Mouse (Mus musculus) neural tube, embryonic 13.5 days (tissue): ENCODE data around the gene Kcnk4. TPM values are rescaled to one million over a fixed set of nuclear protein-coding genes. Genes with fewer than 3 reads are reported as not detected.
A peak's percentile ranks its signal among the peaks of the same experiment; 100 is the strongest.

ENCODE experiments used
- ATAC-seq: fragments of 200-750 bp; cut with Nextera tagmentation; 2 replicates; pipeline ENCODE4 v1.8.0; 2017; ENCODE audit warnings: low read depth, mild to moderate bottlenecking, moderate TSS enrichment, moderate library complexity
- H3K27ac ChIP-seq: fragments of 300-500 bp; sonication (generic); replicated peaks from 2 replicates; pipeline ENCODE4 v1.5.1; 2015; ENCODE audit warnings: moderate library complexity, mild to moderate bottlenecking, inconsistent platforms
- H3K27me3 ChIP-seq: fragments of 300-500 bp; sonication (generic); 2 replicates; pipeline ENCODE4 v1.6.1; 2015; ENCODE audit warnings: mild to moderate bottlenecking, inconsistent platforms
- H3K36me3 ChIP-seq: fragments of 300-500 bp; sonication (generic); 2 replicates; pipeline ENCODE4 v1.6.1; 2015; ENCODE audit warnings: mild to moderate bottlenecking, inconsistent platforms
- H3K4me1 ChIP-seq: fragments of 300-500 bp; sonication (generic); replicated peaks from 2 replicates; pipeline ENCODE4 v1.6.1; 2015; ENCODE audit warnings: inconsistent platforms
- H3K4me2 ChIP-seq: fragments of 300-500 bp; sonication (generic); 2 replicates; pipeline ENCODE4 v1.6.1; 2015; ENCODE audit warnings: inconsistent platforms, mild to moderate bottlenecking, moderate library complexity
- H3K4me3 ChIP-seq: fragments of 300-500 bp; sonication (generic); 2 replicates; pipeline ENCODE4 v1.5.1; 2015; ENCODE audit warnings: mild to moderate bottlenecking, inconsistent platforms
- H3K9ac ChIP-seq: fragments of 300-500 bp; sonication (generic); 2 replicates; pipeline ENCODE4 v1.6.1; 2015; ENCODE audit warnings: moderate library complexity, mild to moderate bottlenecking, inconsistent platforms
- H3K9me3 ChIP-seq: fragments of 300-500 bp; sonication (generic); 2 replicates; pipeline ENCODE4 v1.6.1; 2016; ENCODE audit warnings: inconsistent platforms
- WGBS: fragments of 180-500 bp; shearing (Covaris S2); methylation state at CpG from one replicate; pipeline ENCODE4 v1.1.7; 2015; 5-methylcytosine and 5-hydroxymethylcytosine counted together
- polyA plus RNA-seq: library from polyadenylated mRNA; unstranded; fragments of >200 nt; fragmentation: Nextera tagmentation; extraction: Ambion mirVana; gene quantifications from 2 replicates; pipeline ENCODE4 v1.2.1, GENCODE M21; 2015

The Kcnk4 gene
- polyA plus RNA-seq, 1 experiment from 2014 or later: 5.2 TPM

DNA sequence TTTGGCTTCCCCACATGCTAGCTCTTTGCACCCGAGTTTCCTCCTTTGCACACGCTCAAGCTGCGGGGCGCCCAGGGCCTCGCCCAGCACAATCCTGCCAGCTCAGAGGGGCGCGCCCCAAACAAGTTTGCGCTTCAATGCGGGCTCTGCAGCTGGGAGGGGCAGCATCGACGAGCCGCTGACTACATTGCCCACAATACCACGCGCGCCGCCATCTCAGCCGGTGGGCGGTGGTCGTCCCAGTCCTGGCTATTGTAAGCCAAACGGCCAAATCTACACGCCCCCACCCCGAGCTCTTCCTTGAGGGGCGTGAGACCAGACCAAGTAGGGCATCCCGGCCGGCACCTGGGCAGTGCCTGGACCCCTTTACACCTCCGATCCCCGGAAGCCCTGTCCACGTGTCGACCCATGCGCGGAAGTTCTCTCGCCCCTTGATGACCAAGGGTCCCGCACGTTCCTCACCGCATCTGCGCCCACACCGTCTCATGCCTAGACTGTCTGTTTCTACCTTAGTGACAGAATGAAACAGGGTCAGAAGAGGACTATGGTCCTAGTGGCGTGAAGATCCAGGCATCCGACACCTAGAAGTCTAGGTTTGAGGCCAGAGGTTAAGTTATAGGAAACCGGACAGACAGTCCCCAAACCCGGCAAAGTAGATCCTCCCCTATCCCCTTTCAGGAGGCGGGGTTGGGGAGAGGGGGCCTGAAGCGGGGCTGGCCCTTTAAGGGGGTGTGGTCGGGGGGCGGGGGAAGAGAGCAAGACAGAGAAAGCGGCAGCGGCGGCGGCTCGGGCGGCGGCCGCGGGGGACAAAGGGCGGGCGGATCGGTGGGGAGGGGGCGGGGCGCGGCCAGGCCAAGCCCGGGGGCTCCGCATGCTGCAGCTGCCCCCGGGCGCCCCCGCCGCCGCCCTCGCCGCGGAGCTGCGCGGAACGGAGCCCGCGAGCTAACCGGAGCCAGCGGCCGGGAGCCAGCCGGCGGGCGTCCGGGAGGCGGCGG is 40.2 kb upstream of the Kcnk4 start, which contains the start of gene Ppp1r14b:
Ppp1r14b (plus strand) TSS at position 758 of the 995 bp plus-strand sequence.
- Histone ChIP-seq H3K4me2 (peak within 1 kb of the TSS; percentile 92), H3K4me3 (peak within 1 kb of the TSS; percentile 69), H3K36me3 (peaks cover 19% of the 10 kb centered on the region), H3K27me3 (peaks cover 14% of the 10 kb centered on the region), H3K4me1 (peaks cover 69% of the 10 kb centered on the region), H3K9ac (peak within 1 kb of the TSS; percentile 89), H3K9me3 (no peaks in the 10 kb centered on the region), H3K27ac (peak within 1 kb of the TSS; percentile 96)
- ATAC-seq: peak; percentile 61
- under 1% methylated on average over 63 of the region's 84 CpGs for WGBS

DNA sequence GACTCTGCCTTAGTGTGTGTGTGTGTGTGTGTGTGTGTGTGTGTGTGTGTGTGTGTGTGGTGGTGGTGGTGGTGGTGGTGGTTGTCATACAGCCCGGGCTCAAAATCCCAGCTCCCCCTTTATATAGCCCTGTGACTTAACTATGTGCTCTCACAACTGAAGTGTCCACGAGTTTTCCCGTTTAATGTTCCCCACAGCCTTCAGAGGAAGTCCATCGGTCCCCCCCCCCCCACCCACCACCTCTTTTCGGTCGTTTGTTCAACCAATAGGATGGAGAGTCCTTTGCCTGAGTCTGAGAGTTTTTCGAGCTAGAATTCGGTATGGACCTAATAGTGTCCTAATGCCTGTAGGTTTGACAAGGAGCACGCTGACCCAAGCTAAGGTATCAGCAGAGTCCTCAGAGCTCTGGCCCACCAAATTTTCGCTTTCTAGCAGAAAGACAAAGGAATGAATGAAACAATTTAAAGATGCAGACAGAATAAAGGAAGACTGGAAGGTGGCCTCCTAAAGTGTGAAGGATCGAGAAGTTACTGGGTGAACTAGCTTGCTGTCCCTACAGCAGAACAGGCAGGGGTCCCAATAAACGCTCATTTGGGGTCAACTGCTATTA is 39.4 kb upstream of the Kcnk4 start:
- 37% methylated on average over 12 of the region's 12 CpGs for WGBS
- Histone ChIP-seq H3K27me3 (peaks cover 21% of the 10 kb centered on the region), H3K4me3 (peak overlapping the region; percentile 69), H3K4me1 (peaks cover 68% of the 10 kb centered on the region), H3K9me3 (no peaks in the 10 kb centered on the region), H3K9ac (peak overlapping the region; percentile 89), H3K36me3 (peaks cover 19% of the 10 kb centered on the region), H3K4me2 (peak overlapping the region; percentile 92), H3K27ac (peak overlapping the region; percentile 96)
- ATAC-seq: no peak

DNA sequence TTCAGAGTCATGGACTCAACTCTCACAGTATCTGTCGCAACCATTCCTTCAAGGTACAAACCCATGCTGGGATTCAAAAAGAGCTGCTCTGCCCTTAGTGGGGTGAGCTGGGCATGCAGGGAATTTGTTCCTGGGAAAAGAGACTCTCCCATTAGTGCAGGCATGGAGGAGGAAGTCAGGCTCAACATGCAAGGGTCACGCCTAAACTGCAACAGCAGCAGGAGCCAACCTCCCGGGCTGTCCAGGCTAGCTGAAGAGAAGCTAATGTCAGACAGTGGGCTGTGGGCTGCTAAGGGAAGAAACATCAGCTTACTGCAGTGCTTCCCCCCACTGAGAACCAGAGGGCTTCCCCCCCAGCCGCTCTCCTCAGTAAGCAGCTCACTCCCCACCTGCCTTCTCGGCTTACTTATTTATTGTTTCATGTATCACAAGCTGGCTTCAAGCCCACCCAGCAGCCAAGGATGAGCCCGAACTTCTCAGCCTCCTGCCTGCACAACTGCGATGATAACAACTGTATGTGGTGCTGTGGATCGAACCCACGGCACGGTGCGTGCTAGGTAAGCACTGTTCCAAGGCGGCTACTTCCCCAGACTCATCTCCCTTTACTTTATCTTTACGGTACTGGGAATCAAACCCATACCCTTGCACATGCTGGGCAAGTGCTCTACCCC is 38.1 kb upstream of the Kcnk4 start:
- 78% methylated on average over 13 of the region's 13 CpGs for WGBS
- no peak overlapping the region for H3K4me2 ChIP-seq
- H3K9ac ChIP-seq: no peak overlapping the region
- no peak overlapping the region for H3K4me3 ChIP-seq
- H3K27me3 ChIP-seq: peaks cover 27% of the 10 kb centered on the region
- peaks cover 58% of the 10 kb centered on the region for H3K4me1 ChIP-seq
- 0 out of 2 replicates have a peak overlapping the region, but pooled peaks have one; percentile 3 for H3K27ac ChIP-seq
- ATAC-seq: no peak
- peaks cover 6% of the 10 kb centered on the region for H3K36me3 ChIP-seq
- no peaks in the 10 kb centered on the region for H3K9me3 ChIP-seq

- H3K4me2 ChIP-seq: no peak overlapping the region
- H3K4me1 ChIP-seq: peaks cover 50% of the 10 kb centered on the region
- H3K9ac ChIP-seq: no peak overlapping the region
- H3K4me3 ChIP-seq: no peak overlapping the region
- peaks cover 27% of the 10 kb centered on the region for H3K27me3 ChIP-seq
- ATAC-seq: no peak
- H3K27ac ChIP-seq: 0 out of 2 replicates have a peak overlapping the region, but pooled peaks have one; percentile 3
- H3K36me3 ChIP-seq: no peaks in the 10 kb centered on the region
- H3K9me3 ChIP-seq: no peaks in the 10 kb centered on the region
- 16% methylated on average over 6 of the region's 6 CpGs for WGBS
These were observed 37.3 kb upstream of the Kcnk4 start for GRCm38 (mm10) chr19:6971644-6972043.

DNA sequence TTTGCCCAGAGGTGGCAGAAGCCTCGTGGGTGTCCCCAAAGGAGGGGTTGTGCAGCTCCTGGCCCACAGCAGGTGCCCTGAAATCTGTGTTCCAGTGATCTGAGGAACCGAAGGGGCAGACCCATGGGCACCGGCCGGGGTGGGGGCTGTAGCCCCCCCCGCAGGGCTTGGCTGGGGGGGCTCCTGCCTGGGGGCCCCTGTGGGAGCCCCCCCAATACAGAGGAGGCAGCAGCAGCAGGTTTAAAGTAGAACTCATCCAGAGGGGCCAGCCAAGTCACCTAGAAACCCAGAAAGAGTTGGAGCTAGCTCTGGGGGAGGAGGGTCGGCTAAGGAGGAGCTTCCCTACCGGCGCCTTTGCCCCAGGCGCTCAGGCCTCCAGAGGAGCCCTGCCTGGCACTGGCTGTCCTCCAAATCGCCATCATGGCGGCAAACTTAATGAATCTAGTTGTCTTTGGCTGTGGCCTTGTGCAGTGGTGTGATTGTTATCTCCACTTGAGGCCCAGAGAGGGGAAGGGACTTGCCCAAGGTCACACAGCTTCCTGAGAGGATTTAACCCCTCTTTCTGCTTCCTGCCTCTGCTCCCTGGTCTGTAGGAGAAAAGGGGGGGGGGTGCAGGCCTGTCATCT is 36.3 kb upstream of the Kcnk4 start:
- Histone ChIP-seq H3K9ac (peak overlapping the region; percentile 69), H3K36me3 (no peaks in the 10 kb centered on the region), H3K27ac (peak overlapping the region; percentile 73), H3K27me3 (peaks cover 27% of the 10 kb centered on the region), H3K4me1 (peaks cover 40% of the 10 kb centered on the region), H3K4me3 (peak overlapping the region; percentile 44), H3K9me3 (no peaks in the 10 kb centered on the region), H3K4me2 (peak overlapping the region; percentile 54)
- no peak for ATAC-seq
- 12% methylated on average over 11 of the region's 11 CpGs for WGBS

DNA sequence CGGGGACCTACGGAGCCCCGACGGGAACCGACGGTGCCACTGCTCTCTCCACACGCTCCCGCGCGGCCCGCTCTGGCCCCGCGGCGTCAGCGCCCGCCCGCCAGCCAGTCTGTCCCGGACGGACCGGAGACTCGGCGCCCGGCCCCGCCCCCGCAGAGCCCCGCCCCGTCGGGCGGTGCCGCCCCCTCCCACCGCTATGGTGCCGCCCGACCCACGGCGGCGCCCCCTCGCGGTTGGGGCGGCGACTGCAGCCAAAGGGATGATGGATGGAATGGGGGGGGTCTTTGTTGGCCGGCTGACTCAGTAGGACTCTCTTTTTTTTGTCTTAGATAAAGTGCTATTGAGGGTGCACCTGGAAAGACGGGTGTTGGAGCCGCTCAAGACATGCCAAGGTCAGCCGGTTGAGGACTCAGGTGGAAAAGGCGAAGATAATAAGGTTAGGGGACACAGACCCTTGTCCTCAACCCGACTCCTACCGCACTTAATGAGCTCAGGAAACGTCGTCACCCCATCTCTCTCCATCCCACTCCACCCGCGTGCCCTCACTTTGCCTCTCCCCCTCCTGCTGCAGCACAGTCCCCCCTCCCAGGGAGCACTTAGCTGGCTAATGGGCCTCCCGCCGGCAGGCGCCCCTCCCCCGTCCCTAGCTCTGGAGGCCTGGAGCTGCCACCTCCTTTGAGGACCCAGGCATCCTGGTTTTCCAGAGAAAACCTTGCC is 35.5 kb upstream of the Kcnk4 start:
- H3K27me3 ChIP-seq: peaks cover 27% of the 10 kb centered on the region
- H3K4me2 ChIP-seq: peak overlapping the region; percentile 54
- H3K9me3 ChIP-seq: no peaks in the 10 kb centered on the region
- peak overlapping the region; percentile 73 for H3K27ac ChIP-seq
- peak; percentile 8; the same call in 1 of the 2 replicates for ATAC-seq
- H3K9ac ChIP-seq: peak overlapping the region; percentile 69
- H3K4me3 ChIP-seq: peak overlapping the region; percentile 44
- no peaks in the 10 kb centered on the region for H3K36me3 ChIP-seq
- peaks cover 40% of the 10 kb centered on the region for H3K4me1 ChIP-seq
- under 1% methylated on average over 41 of the region's 55 CpGs for WGBS

- H3K9ac ChIP-seq: peak overlapping the region; percentile 69
These were observed 35.0 kb upstream of the Kcnk4 start for GRCm38 (mm10) chr19:6969291-6969664.

GRCm38 (mm10) chr19:6968491-6969271 is 34.4 kb upstream of the Kcnk4 start:
- peak overlapping the region; percentile 69 for H3K9ac ChIP-seq
- peaks cover 27% of the 10 kb centered on the region for H3K27me3 ChIP-seq
- peak overlapping the region; percentile 44 for H3K4me3 ChIP-seq
- no peak overlapping the region for H3K27ac ChIP-seq
- no peak for ATAC-seq
- WGBS: 13% methylated on average over 15 of the region's 15 CpGs
- peak overlapping the region; percentile 54 for H3K4me2 ChIP-seq
- no peaks in the 10 kb centered on the region for H3K9me3 ChIP-seq
- H3K36me3 ChIP-seq: no peaks in the 10 kb centered on the region
- H3K4me1 ChIP-seq: peaks cover 35% of the 10 kb centered on the region

More at GRCm38 (mm10) chr19:6969291-6969664, 35.0 kb upstream of the Kcnk4 start:
- Histone ChIP-seq H3K4me2 (peak overlapping the region; percentile 54), H3K27ac (0 out of 2 replicates have a peak overlapping the region, but pooled peaks have one; percentile 38), H3K4me3 (peak overlapping the region; percentile 44), H3K36me3 (no peaks in the 10 kb centered on the region), H3K27me3 (peaks cover 27% of the 10 kb centered on the region), H3K4me1 (peaks cover 40% of the 10 kb centered on the region), H3K9me3 (no peaks in the 10 kb centered on the region)
- under 1% methylated on average over 20 of the region's 20 CpGs for WGBS
- no peak for ATAC-seq

GRCm38 (mm10) chr19:6956461-6956860 is 22.1 kb upstream of the Kcnk4 start:
- no peak overlapping the region for H3K27ac ChIP-seq
- no peak overlapping the region for H3K9ac ChIP-seq
- peaks cover 56% of the 10 kb centered on the region for H3K36me3 ChIP-seq
- H3K4me2 ChIP-seq: no peak overlapping the region
- H3K9me3 ChIP-seq: no peaks in the 10 kb centered on the region
- H3K27me3 ChIP-seq: no peaks in the 10 kb centered on the region
- WGBS: 80% methylated on average over 10 of the region's 10 CpGs
- peaks cover 15% of the 10 kb centered on the region for H3K4me1 ChIP-seq
- ATAC-seq: no peak
- no peak overlapping the region for H3K4me3 ChIP-seq

GRCm38 (mm10) chr19:6955424-6955823 is 21.1 kb upstream of the Kcnk4 start:
- H3K9ac ChIP-seq: peak overlapping the region; percentile 22; the same call in 1 of the 2 replicates
- no peak overlapping the region for H3K4me3 ChIP-seq
- peaks cover 54% of the 10 kb centered on the region for H3K36me3 ChIP-seq
- WGBS: 84% methylated on average over 7 of the region's 7 CpGs
- no peaks in the 10 kb centered on the region for H3K27me3 ChIP-seq
- H3K27ac ChIP-seq: no peak overlapping the region
- H3K4me1 ChIP-seq: peaks cover 16% of the 10 kb centered on the region
- no peaks in the 10 kb centered on the region for H3K9me3 ChIP-seq
- ATAC-seq: no peak
- no peak overlapping the region for H3K4me2 ChIP-seq
